Mouse (Mus musculus) CD4-positive, CD25-positive, alpha-beta regulatory T cell, adult 9 weeks (primary cell): ENCODE data around the gene Abhd16b. TPM values are rescaled to one million over a fixed set of nuclear protein-coding genes. Genes with fewer than 3 reads are reported as not detected.

Source experiments
- polyA plus RNA-seq: library from polyadenylated mRNA; unstranded; fragments of 100-300 nt; shearing (Covaris generic); gene quantifications from one replicate; pipeline ENCODE4 v1.2.1, GENCODE M21; 2017

Abhd16b gene
- not detected for polyA plus RNA-seq

DNA sequence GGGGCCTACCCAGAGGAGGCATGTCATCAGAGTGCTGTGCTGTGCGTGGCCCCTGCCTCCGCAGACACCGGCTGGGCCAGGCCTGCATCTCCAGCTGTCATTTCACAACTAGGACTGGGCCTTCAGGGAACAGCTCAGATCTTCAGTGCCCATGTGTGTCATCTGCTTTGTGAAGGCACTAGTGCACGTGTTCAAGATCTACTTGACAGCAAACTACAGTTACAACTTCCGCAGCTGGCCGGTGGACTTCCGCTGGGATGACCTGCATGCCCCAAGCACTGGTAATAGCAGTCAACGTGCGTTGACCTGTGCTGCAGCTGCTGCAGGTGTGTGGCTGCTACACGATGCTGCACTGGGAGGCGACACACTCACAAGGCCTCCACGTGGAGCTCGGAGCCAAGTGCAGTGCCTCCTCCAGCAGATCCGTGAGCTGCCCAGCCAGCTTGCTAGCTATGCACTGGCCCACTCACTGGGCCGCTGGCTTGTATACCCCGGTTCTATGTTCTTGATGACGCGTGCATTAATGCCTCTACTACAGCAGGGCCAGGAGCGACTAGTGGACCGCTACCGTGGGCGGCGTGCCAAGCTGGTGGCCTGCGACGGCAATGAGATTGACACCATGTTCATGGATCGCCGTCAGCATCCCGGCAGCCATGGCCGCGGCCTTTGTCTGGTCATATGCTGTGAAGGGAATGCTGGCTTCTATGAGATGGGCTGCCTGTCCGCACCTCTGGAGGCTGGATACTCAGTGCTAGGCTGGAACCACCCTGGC lies at the start of gene Abhd16b:
Abhd16b (plus strand) TSS at position 51 of the 772 bp plus-strand sequence.

DNA sequence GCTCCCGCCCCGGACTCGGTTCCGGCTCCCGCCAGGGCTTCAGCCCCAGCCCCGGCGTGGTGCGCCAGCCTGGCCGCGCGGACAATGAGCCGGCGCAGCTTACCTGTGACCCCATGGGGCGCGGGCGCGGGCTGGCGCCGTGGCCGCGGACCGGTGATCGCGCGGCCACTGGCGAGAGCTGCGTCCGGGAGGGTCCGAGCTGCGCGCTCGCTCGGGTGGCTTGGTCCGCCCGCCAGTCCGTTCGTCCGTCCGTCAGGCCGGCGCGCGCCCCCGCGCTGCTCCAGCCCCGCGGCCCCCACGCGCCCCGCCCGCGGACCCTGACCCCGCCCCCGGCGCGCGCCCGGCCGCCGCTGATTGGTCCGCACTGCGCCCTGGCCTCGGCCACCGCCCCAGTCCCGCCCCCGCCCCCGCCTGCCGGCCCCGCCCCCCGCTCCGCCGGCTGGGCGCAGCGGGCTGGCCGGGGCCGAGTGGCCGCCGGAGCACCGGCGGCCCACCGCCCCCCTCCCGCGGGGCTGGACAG lies 33.8 kb upstream of the Abhd16b start, which contains the start of gene Zbtb46:
Zbtb46 (minus strand) TSS at position 274 of the 520 bp plus-strand sequence.

DNA sequence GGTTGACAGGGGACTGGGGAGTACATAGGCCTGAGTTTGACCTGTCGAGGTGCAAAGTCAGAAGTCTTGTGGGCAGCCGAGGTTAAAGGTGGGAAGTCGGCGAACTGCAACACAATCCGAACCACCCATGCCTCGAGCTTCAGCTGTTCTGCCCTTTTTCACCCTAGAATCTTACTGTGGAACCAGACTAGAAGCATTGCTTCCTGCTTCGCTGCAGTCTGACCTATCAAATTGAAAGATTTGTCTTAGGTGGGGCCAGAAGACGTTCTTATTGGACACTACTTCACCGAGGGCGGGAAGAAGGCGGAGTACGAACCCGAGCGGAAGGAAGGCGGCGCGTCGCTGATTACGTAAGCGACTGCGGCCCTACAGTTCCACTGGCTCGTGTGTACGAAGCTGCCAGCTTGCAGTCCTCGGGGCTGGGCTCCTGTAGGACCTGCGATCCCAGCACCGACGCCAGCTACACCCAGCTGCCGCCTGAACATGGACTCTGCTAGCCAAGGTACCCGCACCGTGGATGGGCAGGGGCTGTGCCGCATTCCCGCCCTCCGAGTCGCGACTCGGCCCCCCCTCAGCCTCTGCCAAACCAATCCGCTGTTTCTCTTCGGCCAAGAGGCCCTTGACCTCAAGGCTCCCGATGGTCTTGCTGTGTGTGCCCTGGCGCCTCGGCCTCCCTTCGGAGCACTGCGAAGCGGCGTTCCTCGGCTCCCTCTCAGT lies 4.0 kb downstream of the Abhd16b start, which contains the start of gene Tpd52l2:
Tpd52l2 (plus strand) TSS at position 312 of the 717 bp plus-strand sequence.

DNA sequence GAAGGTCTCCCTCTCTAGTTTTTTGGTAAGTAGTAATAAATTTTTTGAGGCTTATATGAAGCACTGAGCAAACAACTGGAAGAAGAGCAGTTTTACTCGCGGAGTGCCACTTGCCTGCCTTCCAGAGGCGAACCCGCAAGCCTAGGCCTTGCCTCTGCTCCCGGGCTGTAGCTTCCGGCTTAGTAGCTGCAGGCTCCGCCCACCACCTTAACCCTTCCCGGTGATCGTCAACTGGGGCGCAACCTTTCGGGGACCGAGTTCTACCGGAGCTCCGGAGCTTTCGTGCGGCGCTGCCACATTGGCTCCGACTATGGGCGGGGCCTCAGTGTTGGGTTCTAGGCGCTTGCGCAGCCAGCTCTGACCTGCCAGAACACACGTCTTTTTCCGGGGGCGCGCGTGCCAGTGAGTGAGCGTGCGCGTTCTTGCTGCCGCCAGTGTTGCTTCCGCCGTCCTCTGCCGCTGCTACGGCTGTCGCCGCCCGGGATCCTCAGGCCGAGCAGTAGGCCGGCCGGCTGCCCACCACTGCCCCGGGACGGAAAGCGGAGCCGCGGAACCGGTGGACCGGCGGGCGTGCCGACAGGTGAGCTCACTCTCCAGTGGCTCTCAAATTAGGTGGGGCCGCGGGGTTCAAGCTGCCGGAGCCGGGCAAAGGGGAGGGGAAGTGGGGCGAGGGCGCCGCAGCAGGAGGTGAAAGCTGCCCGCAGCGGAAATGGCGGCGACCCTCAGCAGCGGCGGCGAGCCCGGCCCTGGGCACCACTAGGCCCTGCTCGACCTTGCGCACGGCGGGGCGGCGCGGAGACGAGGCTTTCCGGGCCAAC lies 27.3 kb downstream of the Abhd16b start, which contains the start of gene Dnajc5:
Dnajc5 (plus strand) TSS at position 368 of the 818 bp plus-strand sequence.

Other genes with a start within 250 kb of the Abhd16b start
- gene Gmeb2, start 205.2 kb upstream of the Abhd16b start, polyA plus RNA-seq = 9.9 TPM
- 0.25 TPM for gene Stmn3, start 178.7 kb upstream of the Abhd16b start, polyA plus RNA-seq
- gene Rtel1, start 173.5 kb upstream of the Abhd16b start, polyA plus RNA-seq = 68.3 TPM
- gene Zgpat, start 128.3 kb upstream of the Abhd16b start, polyA plus RNA-seq = 76.0 TPM
- gene Arfrp1, start 127.8 kb upstream of the Abhd16b start, polyA plus RNA-seq = 162 TPM
- gene Lime1, start 113.1 kb upstream of the Abhd16b start, polyA plus RNA-seq = 343 TPM
- 1.5 TPM for gene Zbtb46, start 33.8 kb upstream of the Abhd16b start, polyA plus RNA-seq
- gene Tpd52l2, start 3.9 kb downstream of the Abhd16b start, polyA plus RNA-seq = 105 TPM
- 85.7 TPM for gene Dnajc5, start 27.3 kb downstream of the Abhd16b start, polyA plus RNA-seq
- gene Uckl1, start 91.7 kb downstream of the Abhd16b start, polyA plus RNA-seq = 197 TPM
- 102 TPM for gene Prpf6, start 98.7 kb downstream of the Abhd16b start, polyA plus RNA-seq
- 18.5 TPM for gene Zfp512b, start 99.6 kb downstream of the Abhd16b start, polyA plus RNA-seq
- gene Samd10, start 106.0 kb downstream of the Abhd16b start, polyA plus RNA-seq = 6.1 TPM
- not detected for gene Gm29797, start 163.8 kb downstream of the Abhd16b start, polyA plus RNA-seq
- not detected for gene Sox18, start 178.4 kb downstream of the Abhd16b start, polyA plus RNA-seq
- 16.3 TPM for gene Tcea2, start 187.1 kb downstream of the Abhd16b start, polyA plus RNA-seq
- 239 TPM for gene Rgs19, start 200.8 kb downstream of the Abhd16b start, polyA plus RNA-seq
- gene Lkaaear1, start 205.2 kb downstream of the Abhd16b start, polyA plus RNA-seq = not detected
- 0.27 TPM for gene Oprl1, start 221.8 kb downstream of the Abhd16b start, polyA plus RNA-seq